Mouse (Mus musculus): Measurements from ENCODE around the gene Slc5a7. TPM values are rescaled to one million over a fixed set of nuclear protein-coding genes. Genes with fewer than 3 reads are reported as not detected.

Gene Slc5a7
- 0.27 and 0.33 TPM in 2 replicates for polyA plus RNA-seq (2016; fragmentation: Nextera tagmentation; extraction: Ambion mirVana)

DNA sequence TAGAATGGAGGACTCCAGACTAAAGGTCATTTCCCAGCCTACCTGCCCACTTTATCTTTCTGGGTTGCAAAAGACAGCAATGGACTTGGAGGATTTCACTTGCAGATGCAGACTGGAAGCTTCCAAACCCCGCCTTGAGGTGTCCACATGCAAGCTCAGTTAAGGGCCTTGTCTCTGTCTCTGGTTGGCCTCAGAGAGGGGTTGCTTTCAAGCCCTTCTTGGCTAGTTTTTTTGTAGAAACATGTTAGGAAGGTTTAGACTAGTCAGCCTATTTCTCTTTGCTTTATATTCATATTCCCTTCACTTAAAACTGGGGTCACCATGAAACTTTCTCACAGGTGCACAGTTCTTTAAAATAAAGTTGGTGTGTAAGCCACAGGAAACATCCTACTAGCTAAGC, at the start of gene Slc5a7:
Gene Slc5a7 (minus strand): TSS at position 101 of the 400 bp plus-strand sequence.
- H3K27me3 ChIP-seq (ENCODE audit: insufficient read depth, poor library complexity, severe bottlenecking), result peaks cover 10% of the 10 kb centered on the region; the same call in 1 of the 2 replicates
- peak within 1 kb of the TSS; percentile 67 for H3K4me3 ChIP-seq
- no peak for DNase-seq (ENCODE audit: low spot score)
- 43% methylated on average over 1 of the region's 1 CpGs for WGBS
- H3K4me1 ChIP-seq, result no peaks in the 10 kb centered on the region
- H3K27ac ChIP-seq, result peak within 1 kb of the TSS; percentile 53
- H3K9me3 ChIP-seq, result no peaks in the 10 kb centered on the region
- no peaks in the 10 kb centered on the region for H3K36me3 ChIP-seq

GRCm38 (mm10) chr17:54347672-54348071, 48.8 kb upstream of the Slc5a7 start:
- H3K36me3 ChIP-seq, result no peaks in the 10 kb centered on the region

DNA sequence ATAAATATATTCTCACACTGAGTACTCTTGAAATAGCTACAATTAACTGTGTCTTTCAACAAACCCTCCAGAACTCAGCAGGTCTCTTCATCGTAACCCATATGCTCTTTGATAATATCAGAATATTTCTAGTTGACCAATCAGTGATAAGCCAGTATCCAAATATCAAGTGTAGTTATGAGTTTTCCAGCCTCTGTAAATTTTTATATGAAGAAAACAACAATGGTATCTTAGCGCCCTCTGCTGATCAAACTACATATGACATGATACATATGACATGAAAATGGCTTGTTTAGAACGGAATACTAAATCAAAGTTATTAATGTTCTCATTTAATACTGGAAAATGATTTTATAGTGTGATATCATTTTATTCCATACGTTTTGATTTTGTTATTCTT, 44.6 kb upstream of the Slc5a7 start:
- WGBS, result 24% methylated on average over 4 of the region's 4 CpGs
- H3K4me1 ChIP-seq, result no peaks in the 10 kb centered on the region
- no peak overlapping the region for H3K27ac ChIP-seq
- H3K27me3 ChIP-seq (ENCODE audit: insufficient read depth, poor library complexity, severe bottlenecking), result no peaks in the 10 kb centered on the region
- no peaks in the 10 kb centered on the region for H3K9me3 ChIP-seq
- DNase-seq (ENCODE audit: low spot score), result no peak
- H3K4me3 ChIP-seq, result no peak overlapping the region
- no peaks in the 10 kb centered on the region for H3K36me3 ChIP-seq

More at GRCm38 (mm10) chr17:54347672-54348071, 48.8 kb upstream of the Slc5a7 start:
- Histone ChIP-seq H3K4me1 (no peaks in the 10 kb centered on the region), H3K27me3 (ENCODE audit: insufficient read depth, poor library complexity, severe bottlenecking) (no peaks in the 10 kb centered on the region), H3K9me3 (no peaks in the 10 kb centered on the region), H3K4me3 (no peak overlapping the region), H3K27ac (no peak overlapping the region)
- DNase-seq (ENCODE audit: low spot score), result no peak
- WGBS, result 74% methylated on average over 8 of the region's 8 CpGs

DNA sequence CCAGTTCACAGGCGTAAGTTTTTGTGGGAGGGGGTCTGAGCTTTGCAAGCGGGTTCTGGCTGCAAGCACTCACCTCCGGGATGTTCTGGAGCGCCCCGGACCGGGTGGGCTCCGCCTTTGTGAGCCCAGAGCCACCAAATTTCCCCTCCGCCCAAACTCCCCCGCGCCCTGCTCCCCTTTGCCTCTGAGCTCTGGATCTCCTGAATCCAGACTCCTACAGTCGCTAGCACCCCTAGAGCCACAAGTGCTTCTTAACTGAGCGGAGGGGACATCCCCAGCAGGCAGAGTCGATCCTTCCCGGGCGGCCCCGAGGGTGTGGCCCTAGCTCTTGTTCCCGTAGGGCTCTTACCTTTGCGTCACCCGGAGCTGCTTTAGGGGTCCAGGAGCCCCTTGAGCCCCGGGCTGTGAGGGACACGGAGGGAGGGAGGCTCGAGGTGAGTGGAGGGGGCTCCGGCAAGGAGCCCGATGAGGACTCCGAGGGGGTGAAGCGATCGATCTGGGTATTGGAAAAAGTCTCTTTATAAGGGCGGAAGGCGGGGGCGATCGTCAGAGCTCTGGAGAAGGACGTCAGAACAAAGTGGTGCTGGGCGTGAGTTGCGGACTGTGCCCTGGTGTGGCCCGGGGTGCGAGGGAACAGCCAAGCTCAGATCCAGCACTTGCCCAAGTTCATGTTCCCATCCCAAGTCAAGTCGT, 456 bp downstream of the Slc5a7 start:
- Histone ChIP-seq H3K27ac (peak overlapping the region; percentile 53), H3K4me1 (no peaks in the 10 kb centered on the region), H3K9me3 (no peaks in the 10 kb centered on the region), H3K4me3 (peak overlapping the region; percentile 67), H3K27me3 (ENCODE audit: insufficient read depth, poor library complexity, severe bottlenecking) (peaks cover 10% of the 10 kb centered on the region; the same call in 1 of the 2 replicates), H3K36me3 (no peaks in the 10 kb centered on the region)
- DNase-seq (ENCODE audit: low spot score), result peak; percentile 75
- 1% methylated on average over 37 of the region's 37 CpGs for WGBS

GRCm38 (mm10) chr17:54250783-54251182, 48.1 kb downstream of the Slc5a7 start:
- H3K9me3 ChIP-seq, result no peaks in the 10 kb centered on the region
- no peaks in the 10 kb centered on the region for H3K4me1 ChIP-seq
- no peaks in the 10 kb centered on the region for H3K27me3 ChIP-seq (ENCODE audit: insufficient read depth, poor library complexity, severe bottlenecking)
- no peak for DNase-seq (ENCODE audit: low spot score)
- no peak overlapping the region for H3K27ac ChIP-seq
- no peak overlapping the region for H3K4me3 ChIP-seq
- H3K36me3 ChIP-seq, result no peaks in the 10 kb centered on the region

DNA sequence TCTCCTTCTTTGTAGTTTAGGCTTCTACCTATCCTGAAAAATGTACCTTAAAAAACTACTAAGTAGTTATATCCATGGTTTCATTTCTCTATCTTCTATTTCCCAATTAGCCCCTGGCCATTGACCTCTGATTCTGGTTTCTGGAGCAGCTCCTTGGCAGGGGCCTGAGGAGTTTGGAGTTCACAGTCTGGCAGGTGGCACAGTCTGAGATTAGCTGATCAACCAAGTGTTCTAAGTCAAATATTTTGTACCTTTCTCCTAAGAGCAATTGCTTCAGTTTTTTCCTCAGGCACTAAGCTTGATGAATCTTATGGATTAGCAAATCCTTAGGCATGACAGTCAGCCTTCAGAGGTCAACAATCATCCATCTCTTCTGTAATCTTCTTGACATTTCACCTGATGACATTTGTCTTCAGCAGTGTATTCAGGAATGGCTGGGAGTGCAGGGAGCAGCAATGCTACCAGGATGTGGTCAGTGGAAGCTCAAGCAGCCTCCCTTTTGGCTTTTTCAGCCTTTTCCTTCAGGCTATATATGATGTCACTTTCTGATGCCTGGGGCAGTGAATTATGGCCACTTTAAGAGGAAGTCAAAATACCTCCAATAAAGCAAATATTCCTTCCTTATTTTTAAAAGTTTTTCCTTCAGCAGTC, 55.1 kb downstream of the Slc5a7 start:
- Histone ChIP-seq H3K4me3 (no peak overlapping the region), H3K9me3 (no peaks in the 10 kb centered on the region), H3K27me3 (ENCODE audit: insufficient read depth, poor library complexity, severe bottlenecking) (no peaks in the 10 kb centered on the region), H3K27ac (no peak overlapping the region), H3K4me1 (0 out of 2 replicates have a peak, but pooled peaks cover 2% of the 10 kb centered on the region), H3K36me3 (no peaks in the 10 kb centered on the region)
- DNase-seq (ENCODE audit: low spot score), result no peak

GRCm38 (mm10) chr17:54239435-54239834, 59.4 kb downstream of the Slc5a7 start:
- no peak overlapping the region for H3K27ac ChIP-seq
- no peak overlapping the region for H3K4me3 ChIP-seq
- WGBS, result 58% methylated on average over 8 of the region's 8 CpGs
- no peak for DNase-seq (ENCODE audit: low spot score)
- H3K36me3 ChIP-seq, result no peaks in the 10 kb centered on the region
- no peaks in the 10 kb centered on the region for H3K9me3 ChIP-seq
- H3K4me1 ChIP-seq, result 0 out of 2 replicates have a peak, but pooled peaks cover 2% of the 10 kb centered on the region
- H3K27me3 ChIP-seq (ENCODE audit: insufficient read depth, poor library complexity, severe bottlenecking), result no peaks in the 10 kb centered on the region

Measured in heart, embryonic 10.5 days (tissue).